Mouse (Mus musculus): ENCODE data around the gene Sorbs1.

GRCm38 (mm10) chr19:40488853-40489454 is 24.6 kb downstream of the Sorbs1 start:
- TF ChIP-seq POLR2A (IDR thresholded peaks at IDR 0.05; ENCODE audit: low read depth, low read length) (no peak), CTCF (IDR thresholded peaks at IDR 0.05; ENCODE audit: extremely low read depth, insufficient read length, insufficient replicate concordance, low read depth, low read length) (no peak)
